Mouse (Mus musculus) duodenum, adult 2 months (tissue): ENCODE data around the gene Brms1. TPM values are rescaled to one million over a fixed set of nuclear protein-coding genes. Genes with fewer than 3 reads are reported as not detected.

ENCODE experiments used
- polyA plus RNA-seq: library from polyadenylated mRNA; depleted of rRNA; stranded (reverse); fragments of >200 nt; gene quantifications from 2 replicates; pipeline ENCODE4 v1.2.3, GENCODE M21; 2012; ENCODE audit warnings: low replicate concordance; rRNA removed

Gene Brms1
- polyA plus RNA-seq = 37.5 and 52.2 TPM in 2 replicates

GRCm38 (mm10) chr19:5040862-5041523 lies at the start of gene Brms1:
TSS of gene Brms1 (plus strand) at chr19:5041354.

DNA sequence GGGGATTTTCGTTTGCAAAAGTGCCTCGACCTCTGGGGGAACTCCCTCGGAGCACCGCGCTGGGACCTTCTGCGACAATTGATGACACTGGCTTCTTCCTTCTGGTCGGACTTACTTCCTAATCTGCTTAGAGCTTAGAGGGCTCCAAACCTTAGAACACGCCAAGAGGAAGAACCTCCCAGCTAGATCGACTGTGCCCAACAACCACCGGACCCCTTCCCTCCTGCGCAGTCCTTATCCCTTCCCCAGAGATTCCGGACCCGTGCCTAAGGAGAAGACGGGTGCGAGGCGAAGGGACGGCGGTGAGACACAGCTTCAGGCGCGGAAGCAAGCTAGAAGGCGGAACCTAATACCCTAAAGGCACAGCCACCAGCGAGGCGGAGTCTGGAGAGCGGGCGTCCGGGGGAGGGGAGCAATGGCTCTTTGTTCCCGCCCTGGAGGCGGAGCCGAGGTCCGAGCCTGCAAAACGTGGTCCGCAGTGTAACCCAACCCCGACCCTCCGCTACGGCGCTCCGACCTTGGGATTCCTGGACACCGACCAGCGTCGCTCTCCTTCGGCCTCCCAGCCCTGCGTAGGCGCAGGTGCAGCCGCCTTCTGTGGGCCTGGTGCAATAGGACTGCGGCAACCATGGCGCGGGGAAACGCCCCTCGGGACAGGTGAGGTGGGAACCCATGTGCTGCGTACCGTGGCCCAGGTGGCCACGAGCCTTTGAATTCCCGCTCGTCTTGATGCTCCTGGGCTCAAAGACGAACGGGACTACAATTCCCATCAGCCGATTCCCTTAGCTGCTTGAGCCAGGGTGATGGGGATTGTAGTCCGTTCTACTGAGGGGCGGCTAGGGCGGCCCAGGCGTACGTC lies 17.3 kb upstream of the Brms1 start, which contains the start of gene Slc29a2:
Gene Slc29a2 (plus strand): TSS at position 240 of the 859 bp plus-strand sequence.

DNA sequence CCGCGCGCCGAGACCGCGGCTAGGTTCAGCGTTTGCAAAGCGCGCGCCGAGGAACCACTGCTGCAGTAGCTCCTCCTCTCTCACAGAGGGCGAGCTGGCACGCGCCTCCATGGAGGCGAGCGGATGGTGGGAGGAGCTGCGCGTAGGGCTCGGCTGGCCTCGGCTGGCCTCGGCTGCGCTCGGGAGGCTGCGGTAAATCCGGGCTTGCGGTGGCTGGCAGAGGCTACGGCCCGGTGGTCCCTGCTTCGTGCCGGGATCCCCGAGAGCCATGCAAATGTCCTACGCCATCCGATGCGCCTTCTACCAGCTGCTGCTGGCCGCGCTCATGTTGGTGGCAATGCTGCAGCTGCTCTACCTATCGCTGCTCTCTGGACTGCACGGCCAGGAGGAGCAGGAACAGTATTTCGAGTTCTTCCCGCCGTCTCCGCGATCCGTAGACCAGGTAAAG lies 2.4 kb upstream of the Brms1 start, which contains the start of the genes B4gat1 and AC124502.3:
Gene B4gat1 (plus strand): TSS at position 118 of the 448 bp plus-strand sequence.
Gene AC124502.3 (plus strand): TSS at position 183 of the 448 bp plus-strand sequence.

DNA sequence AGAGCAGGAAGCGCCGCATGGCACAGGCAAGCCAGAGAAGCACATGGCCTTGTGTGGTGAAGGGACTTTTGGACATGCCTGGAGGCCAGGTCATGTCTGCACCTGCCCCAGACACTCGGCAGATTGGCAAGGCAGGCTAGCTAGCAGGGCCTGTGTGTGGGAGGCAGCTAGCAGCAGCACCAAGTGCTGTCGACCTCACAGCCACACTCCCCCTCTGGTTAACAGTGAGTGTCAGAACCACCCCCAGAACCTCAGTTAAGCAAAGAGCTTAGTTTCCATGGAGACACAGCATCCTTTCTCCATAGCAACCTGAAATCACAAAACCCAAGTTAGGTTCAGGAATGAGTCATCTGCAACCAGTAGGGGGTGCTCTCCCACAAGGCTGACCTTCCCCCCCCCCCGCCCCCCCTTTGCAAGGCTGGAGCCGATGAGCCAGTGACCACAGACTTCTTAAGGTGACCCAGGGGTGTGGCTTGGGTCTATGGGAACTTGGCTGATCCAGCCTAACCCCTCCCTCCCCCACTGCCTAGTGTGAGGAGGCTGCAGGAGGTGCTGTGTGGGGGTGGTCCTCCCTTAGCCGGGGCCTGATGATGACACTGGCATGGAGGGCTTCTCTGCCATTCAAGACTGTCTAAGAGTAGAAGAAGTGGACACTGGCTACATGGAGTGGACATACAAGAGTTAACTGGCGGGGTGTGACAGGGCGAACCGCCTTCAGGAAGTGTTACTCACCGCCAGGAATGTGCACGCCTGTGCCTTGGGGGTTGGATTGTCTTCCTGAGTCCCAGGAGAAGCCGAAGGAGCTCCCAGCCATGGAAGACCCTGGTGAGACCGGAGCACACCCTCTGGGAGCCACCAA lies 9.1 kb downstream of the Brms1 start, which contains the start of gene Rin1:
Gene Rin1 (plus strand): TSS at position 435 of the 859 bp plus-strand sequence.

GRCm38 (mm10) chr19:5067867-5068569 lies 26.9 kb downstream of the Brms1 start, which contains the start of gene Cd248:
TSS of gene Cd248 (plus strand) at chr19:5068078.

DNA sequence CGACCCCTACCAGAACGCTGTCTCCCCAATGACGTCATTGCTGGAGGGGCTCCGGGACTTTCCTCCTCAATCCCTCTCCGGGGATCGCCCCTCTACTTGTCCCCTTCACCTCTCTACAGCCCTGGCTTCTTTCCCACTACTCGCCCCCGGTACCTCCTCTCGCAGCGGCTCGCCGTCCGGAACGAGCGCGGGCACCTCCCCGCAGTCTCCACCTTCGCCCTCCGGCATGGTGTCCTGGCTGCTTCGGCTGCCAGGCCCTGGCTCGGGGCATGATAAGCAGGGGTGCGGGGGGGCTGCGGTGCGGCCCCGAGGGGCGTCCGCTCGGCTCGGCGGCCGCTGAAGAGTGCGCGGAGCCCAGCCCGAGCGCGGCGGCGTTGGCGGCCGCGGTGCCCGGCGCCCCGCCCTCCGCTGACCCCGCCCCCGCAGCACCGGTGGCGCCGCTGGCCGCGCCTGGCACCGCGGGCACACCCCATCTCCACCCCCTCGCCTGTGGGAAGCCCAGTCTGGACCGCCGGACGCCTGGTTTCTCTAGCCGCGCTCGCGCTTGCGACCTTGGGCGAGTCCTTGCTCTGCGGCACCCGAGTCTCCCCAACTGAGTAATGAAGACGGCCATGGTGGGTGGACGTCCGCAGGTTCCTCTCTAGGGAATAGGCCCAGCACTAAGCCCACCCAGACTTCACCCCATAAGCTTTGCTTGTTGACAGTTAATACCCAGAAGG lies 44.1 kb downstream of the Brms1 start, which contains the start of gene Tmem151a:
Gene Tmem151a (minus strand): TSS at position 387 of the 719 bp plus-strand sequence.

GRCm38 (mm10) chr19:5087884-5088728 lies 47.0 kb downstream of the Brms1 start, which contains the start of gene Yif1a:
TSS of gene Yif1a (plus strand) at chr19:5088538.

GRCm38 (mm10) chr19:5098363-5099143 lies 57.4 kb downstream of the Brms1 start, which contains the start of gene Cnih2:
TSS of gene Cnih2 (minus strand) at chr19:5098521.

Other genes with a start within 250 kb of the Brms1 start
- gene Rbm4, start 247.5 kb upstream of the Brms1 start, polyA plus RNA-seq = 14.1 and 19.8 TPM in 2 replicates
- 14.3 and 15.5 TPM in 2 replicates for gene Gm21992, start 229.7 kb upstream of the Brms1 start, polyA plus RNA-seq
- 54.4 and 67.9 TPM in 2 replicates for gene Rbm14, start 229.7 kb upstream of the Brms1 start, polyA plus RNA-seq
- gene Ccs, start 202.0 kb upstream of the Brms1 start, polyA plus RNA-seq = 44.5 and 45.3 TPM in 2 replicates
- 0.05 and 0.20 TPM in 2 replicates for gene Ccdc87, start 202.0 kb upstream of the Brms1 start, polyA plus RNA-seq
- 23.8 and 33.2 TPM in 2 replicates for gene Ctsf, start 186.2 kb upstream of the Brms1 start, polyA plus RNA-seq
- gene Actn3, start 163.4 kb upstream of the Brms1 start, polyA plus RNA-seq = 0.12 and 0.37 TPM in 2 replicates
- gene Zdhhc24, start 162.7 kb upstream of the Brms1 start, polyA plus RNA-seq = 20.0 and 26.3 TPM in 2 replicates
- 0.32 and 2.3 TPM in 2 replicates for gene Bbs1, start 134.7 kb upstream of the Brms1 start, polyA plus RNA-seq
- 131 and 152 TPM in 2 replicates for gene Dpp3, start 113.1 kb upstream of the Brms1 start, polyA plus RNA-seq
- gene Peli3, start 98.2 kb upstream of the Brms1 start, polyA plus RNA-seq = 1.2 and 1.7 TPM in 2 replicates
- gene Mrpl11, start 79.2 kb upstream of the Brms1 start, polyA plus RNA-seq = 8.4 and 15.6 TPM in 2 replicates
- gene Npas4, start 51.0 kb upstream of the Brms1 start, polyA plus RNA-seq = 0.90 and 1.8 TPM in 2 replicates
- 2.3 and 8.8 TPM in 2 replicates for gene Slc29a2, start 17.5 kb upstream of the Brms1 start, polyA plus RNA-seq
- 12.5 and 14.2 TPM in 2 replicates for gene B4gat1, start 2.5 kb upstream of the Brms1 start, polyA plus RNA-seq
- gene AC124502.3, start 2.5 kb upstream of the Brms1 start, polyA plus RNA-seq = 1.3 and 2.9 TPM in 2 replicates
- gene Rin1, start 9.1 kb downstream of the Brms1 start, polyA plus RNA-seq = 3.3 and 8.5 TPM in 2 replicates
- gene Cd248, start 26.7 kb downstream of the Brms1 start, polyA plus RNA-seq = 4.6 and 4.9 TPM in 2 replicates
- 3.3 and 3.6 TPM in 2 replicates for gene Tmem151a, start 44.2 kb downstream of the Brms1 start, polyA plus RNA-seq
- 254 and 407 TPM in 2 replicates for gene Yif1a, start 47.2 kb downstream of the Brms1 start, polyA plus RNA-seq
- gene Cnih2, start 57.2 kb downstream of the Brms1 start, polyA plus RNA-seq = 2.0 and 3.1 TPM in 2 replicates
- 198 and 335 TPM in 2 replicates for gene Rab1b, start 65.7 kb downstream of the Brms1 start, polyA plus RNA-seq
- 23.5 and 24.1 TPM in 2 replicates for gene Klc2, start 77.2 kb downstream of the Brms1 start, polyA plus RNA-seq
- 6.7 and 7.8 TPM in 2 replicates for gene Pacs1, start 231.8 kb downstream of the Brms1 start, polyA plus RNA-seq